Mouse (Mus musculus) stomach, postnatal 0 days (tissue): Measurements from ENCODE around the gene Galnt15. TPM values are rescaled to one million over a fixed set of nuclear protein-coding genes. Genes with fewer than 3 reads are reported as not detected.

ENCODE experiments used
- ATAC-seq: fragments of 200-750 bp; cut with Nextera tagmentation; 2 replicates; pipeline ENCODE4 v1.8.0; 2017; ENCODE audit not compliant: low FRiP score, low TSS enrichment
- DNase-seq: peaks from one replicate; pipeline ENCODE4 v3.0.0-alpha.2; 2016; ENCODE audit warnings: low spot score
- H3K27ac ChIP-seq: fragments of 300-500 bp; sonication (generic); replicated peaks from 2 replicates; pipeline ENCODE4 v1.5.1; 2014; ENCODE audit warnings: mild to moderate bottlenecking, control low read depth
- H3K27me3 ChIP-seq: fragments of 300-500 bp; sonication (generic); 2 replicates; pipeline ENCODE4 v1.6.1; 2014; ENCODE audit warnings: low read length; ENCODE audit not compliant: control insufficient read depth, insufficient read depth
- H3K36me3 ChIP-seq: fragments of 300-500 bp; sonication (generic); 2 replicates; pipeline ENCODE4 v1.6.1; 2014; ENCODE audit warnings: low read length, mixed read lengths; ENCODE audit not compliant: control insufficient read depth, insufficient read depth
- H3K4me1 ChIP-seq: fragments of 300-500 bp; sonication (generic); replicated peaks from 2 replicates; pipeline ENCODE4 v1.6.1; 2014; ENCODE audit warnings: antibody characterized with exemption; ENCODE audit not compliant: control insufficient read depth, insufficient read depth
- H3K4me2 ChIP-seq: fragments of 300-500 bp; sonication (generic); replicated peaks from 2 replicates; pipeline ENCODE4 v1.6.1; 2014; ENCODE audit warnings: low read depth, mild to moderate bottlenecking, control low read depth, moderate library complexity
- H3K4me3 ChIP-seq: fragments of 300-500 bp; sonication (generic); 2 replicates; pipeline ENCODE4 v1.5.1; 2014; ENCODE audit warnings: low read depth, low read length, control low read depth
- H3K9ac ChIP-seq: fragments of 300-500 bp; sonication (generic); 2 replicates; pipeline ENCODE4 v1.6.1; 2014; ENCODE audit warnings: mild to moderate bottlenecking, low read length, control low read depth, mixed read lengths
- H3K9me3 ChIP-seq: fragments of 300-500 bp; sonication (generic); 2 replicates; pipeline ENCODE4 v1.6.1; 2016; ENCODE audit warnings: low read length; ENCODE audit not compliant: control insufficient read depth
- CTCF ChIP-seq: IDR thresholded peaks from 2 replicates; pipeline ENCODE4 v1.5.1; 2016; ENCODE audit warnings: antibody characterized with exemption, low read depth, mild to moderate bottlenecking, moderate library complexity
- EP300 ChIP-seq: optimal IDR thresholded peaks from 2 replicates; pipeline ENCODE3; 2016; ENCODE audit warnings: antibody characterized with exemption
- WGBS: fragments of 180-500 bp; shearing (Covaris S2); extraction: QIAGEN DNeasy Blood & Tissue Kit; methylation state at CpG from one replicate; pipeline ENCODE4 v1.1.7; 2014; 5-methylcytosine and 5-hydroxymethylcytosine counted together
- polyA plus RNA-seq: library from polyadenylated mRNA; unstranded; fragments of >200 nt; fragmentation: Nextera tagmentation; extraction: Ambion mirVana; gene quantifications from 2 replicates; pipeline ENCODE4 v1.2.1, GENCODE M21; 2015

Gene Galnt15
- polyA plus RNA-seq, 1 experiment from 2014 or later: 0.56 TPM

- DNase-seq (no peak), ATAC-seq (no peak)
- H3K4me2 ChIP-seq: no peak overlapping the region
- TF ChIP-seq CTCF: no peak
- TF ChIP-seq EP300: no peak
- no peaks in the 10 kb centered on the region for H3K9me3 ChIP-seq
- 80% methylated on average over 11 of the region's 11 CpGs for WGBS
- no peak overlapping the region for H3K4me3 ChIP-seq
- no peak overlapping the region for H3K9ac ChIP-seq
- no peak overlapping the region for H3K27ac ChIP-seq
- H3K4me1 ChIP-seq: no peaks in the 10 kb centered on the region
- H3K36me3 ChIP-seq: peaks cover 17% of the 10 kb centered on the region; the same call in 1 of the 2 replicates
- H3K27me3 ChIP-seq: no peaks in the 10 kb centered on the region
These were observed 64.8 kb downstream of the Galnt15 start for GRCm38 (mm10) chr14:32093500-32094117.

GRCm38 (mm10) chr14:32095646-32096045 is 66.9 kb downstream of the Galnt15 start:
- peaks cover 31% of the 10 kb centered on the region; the same call in 1 of the 2 replicates for H3K36me3 ChIP-seq
- WGBS: 78% methylated on average over 5 of the region's 5 CpGs

GRCm38 (mm10) chr14:32096740-32097139 is 68.0 kb downstream of the Galnt15 start:
- no peaks in the 10 kb centered on the region for H3K9me3 ChIP-seq
- no peaks in the 10 kb centered on the region for H3K27me3 ChIP-seq
- 92% methylated on average over 5 of the region's 5 CpGs for WGBS
- TF ChIP-seq EP300 (no peak), CTCF (no peak)
- no peak overlapping the region for H3K27ac ChIP-seq
- ATAC-seq: no peak
- H3K4me3 ChIP-seq: no peak overlapping the region
- DNase-seq: no peak
- H3K36me3 ChIP-seq: peaks cover 33% of the 10 kb centered on the region; the same call in 1 of the 2 replicates
- no peak overlapping the region for H3K4me2 ChIP-seq
- H3K4me1 ChIP-seq: no peaks in the 10 kb centered on the region
- no peak overlapping the region for H3K9ac ChIP-seq

More at GRCm38 (mm10) chr14:32095646-32096045, 66.9 kb downstream of the Galnt15 start:
- DNase-seq (no peak), ATAC-seq (no peak)
- Histone ChIP-seq H3K27ac (no peak overlapping the region), H3K27me3 (no peaks in the 10 kb centered on the region), H3K4me3 (no peak overlapping the region), H3K4me2 (no peak overlapping the region), H3K9me3 (no peaks in the 10 kb centered on the region), H3K4me1 (no peaks in the 10 kb centered on the region), H3K9ac (no peak overlapping the region)
- TF ChIP-seq EP300 (no peak), CTCF (no peak)

GRCm38 (mm10) chr14:32097691-32098090 is 68.9 kb downstream of the Galnt15 start:
- Histone ChIP-seq H3K4me3 (no peak overlapping the region), H3K4me1 (no peaks in the 10 kb centered on the region), H3K27me3 (no peaks in the 10 kb centered on the region), H3K36me3 (peaks cover 33% of the 10 kb centered on the region; the same call in 1 of the 2 replicates), H3K27ac (no peak overlapping the region), H3K9me3 (no peaks in the 10 kb centered on the region), H3K9ac (no peak overlapping the region), H3K4me2 (no peak overlapping the region)
- 96% methylated on average over 7 of the region's 7 CpGs for WGBS
- TF ChIP-seq CTCF (no peak), EP300 (no peak)
- no peak for DNase-seq
- 0 out of 2 replicates have a peak, but pooled peaks have one; percentile 59 for ATAC-seq

- H3K27me3 ChIP-seq: no peaks in the 10 kb centered on the region
- H3K9ac ChIP-seq: no peak overlapping the region
- no peaks in the 10 kb centered on the region for H3K9me3 ChIP-seq
- DNase-seq (no peak), ATAC-seq (no peak)
- H3K36me3 ChIP-seq: peaks cover 29% of the 10 kb centered on the region; the same call in 1 of the 2 replicates
- H3K27ac ChIP-seq: no peak overlapping the region
- no peak overlapping the region for H3K4me2 ChIP-seq
- WGBS: 95% methylated on average over 3 of the region's 3 CpGs
- TF ChIP-seq CTCF (no peak), EP300 (no peak)
- H3K4me1 ChIP-seq: no peaks in the 10 kb centered on the region
- no peak overlapping the region for H3K4me3 ChIP-seq
These were observed 70.2 kb downstream of the Galnt15 start for GRCm38 (mm10) chr14:32098951-32099350.

GRCm38 (mm10) chr14:32103556-32103955 is 74.8 kb downstream of the Galnt15 start:
- Histone ChIP-seq H3K4me2 (no peak overlapping the region), H3K27me3 (no peaks in the 10 kb centered on the region), H3K9me3 (no peaks in the 10 kb centered on the region), H3K4me1 (no peaks in the 10 kb centered on the region), H3K9ac (no peak overlapping the region), H3K27ac (no peak overlapping the region), H3K4me3 (no peak overlapping the region), H3K36me3 (peaks cover 17% of the 10 kb centered on the region; the same call in 1 of the 2 replicates)
- no peak for DNase-seq
- WGBS: 83% methylated on average over 4 of the region's 4 CpGs
- no peak for TF ChIP-seq CTCF
- no peak for TF ChIP-seq EP300
- no peak for ATAC-seq
